Mouse (Mus musculus) heart, adult 2 months (tissue): ENCODE data around the gene Fam24a. TPM values are rescaled to one million over a fixed set of nuclear protein-coding genes. Genes with fewer than 3 reads are reported as not detected.

Experiments used
- DNase-seq, 2 experiments: peaks; one replicate each; pipeline ENCODE4 v3.0.0; 2021
- H3K27ac ChIP-seq: fragments of 200-600 bp; 2 replicates; pipeline ENCODE4 v1.8.1; 2022
- H3K27me3 ChIP-seq: fragments of 200-500 bp; 2 replicates; pipeline ENCODE4 v1.6.1; 2012; ENCODE audit warnings: mild to moderate bottlenecking, low read length, inconsistent platforms, mixed read lengths; ENCODE audit not compliant: control insufficient read depth, insufficient read depth
- H3K36me3 ChIP-seq: fragments of 200-500 bp; 2 replicates; pipeline ENCODE4 v1.6.1; 2012; ENCODE audit warnings: low read length, inconsistent platforms; ENCODE audit not compliant: control insufficient read depth, insufficient read depth
- H3K4me1 ChIP-seq: fragments of 200-500 bp; 2 replicates; pipeline ENCODE4 v1.6.1; 2011; ENCODE audit warnings: low read length; ENCODE audit not compliant: control insufficient read depth, insufficient read depth
- H3K4me3 ChIP-seq: fragments of 200-600 bp; 2 replicates; pipeline ENCODE4 v1.8.1; 2022
- H3K79me2 ChIP-seq: fragments of 200-500 bp; replicated peaks from 2 replicates; pipeline ENCODE4 v1.6.1; 2012; ENCODE audit warnings: mild to moderate bottlenecking, inconsistent platforms, low read length, moderate library complexity, mixed read lengths; ENCODE audit not compliant: control insufficient read depth, insufficient read depth
- H3K9ac ChIP-seq: fragments of 200-500 bp; 2 replicates; pipeline ENCODE4 v1.6.1; 2012; ENCODE audit warnings: low read depth, mild to moderate bottlenecking, control low read depth, inconsistent platforms, low read length, mixed read lengths
- CTCF ChIP-seq: fragments of 200-600 bp; IDR thresholded peaks from 2 replicates; pipeline ENCODE4 v1.8.1; 2022; ENCODE audit warnings: antibody characterized with exemption, mild to moderate bottlenecking, moderate library complexity
- EP300 ChIP-seq: fragments of 200-500 bp; IDR thresholded peaks from 2 replicates; pipeline ENCODE4 v1.6.1; 2011; ENCODE audit warnings: low read depth, low read length, control low read depth; ENCODE audit not compliant: insufficient read depth
- POLR2A ChIP-seq: fragments of 200-500 bp; IDR thresholded peaks from 2 replicates; pipeline ENCODE4 v1.6.1; 2011; ENCODE audit warnings: mild to moderate bottlenecking, low read depth, low read length, control low read depth; ENCODE audit not compliant: insufficient read depth
- WGBS: fragments of 180-500 bp; shearing (Covaris S2); methylation state at CpG from one replicate; pipeline ENCODE4 v1.1.7; 2018; 5-methylcytosine and 5-hydroxymethylcytosine counted together
- intact Hi-C: fragments of 180-260 bp; cut with DNase I; formaldehyde crosslinking; loops from one replicate; pipeline ENCODE4 v1.15.1; 2025
- long read RNA-seq: library from polyadenylated mRNA; stranded (forward); transcript quantifications from one replicate; pipeline ENCODE4 v2.0.0, GENCODE M21; 2021
- polyA plus RNA-seq: library from polyadenylated mRNA; depleted of rRNA; stranded (reverse); fragments of >200 nt; gene quantifications from 2 replicates; pipeline ENCODE4 v1.2.3, GENCODE M21; 2012; rRNA removed
- total RNA-seq, 2 experiments: library from RNA; stranded (reverse); gene quantifications; 2 replicates each; pipeline ENCODE4 v1.2.3; 2021

The Fam24a gene
- not detected for total RNA-seq
- polyA plus RNA-seq = not detected in 2 replicates
- long read RNA-seq = 0 reads

GRCm38 (mm10) chr7:131333564-131333963 lies at the start of gene Fam24a:
Gene Fam24a (plus strand): TSS chr7:131333864.
- Histone ChIP-seq H3K36me3 (no peaks in the 10 kb centered on the region), H3K4me1 (no peaks in the 10 kb centered on the region), H3K27me3 (no peaks in the 10 kb centered on the region), H3K79me2 (no peaks in the 10 kb centered on the region), H3K27ac (no peak within 1 kb of the TSS), H3K4me3 (no peak within 1 kb of the TSS), H3K9ac (no peak within 1 kb of the TSS)
- intact Hi-C loops = no loop called here
- WGBS = 56% methylated on average over 1 of the region's 1 CpGs
- no peak for DNase-seq
- no peak for TF ChIP-seq POLR2A
- no peak for TF ChIP-seq EP300
- no peak for TF ChIP-seq CTCF

- H3K36me3 ChIP-seq = no peaks in the 10 kb centered on the region
- 70% methylated on average over 8 of the region's 8 CpGs for WGBS
- no peak overlapping the region for H3K4me3 ChIP-seq
- no peak overlapping the region for H3K9ac ChIP-seq
- no peaks in the 10 kb centered on the region for H3K79me2 ChIP-seq
- intact Hi-C loops = no loop called here
- H3K27me3 ChIP-seq = no peaks in the 10 kb centered on the region
- no peak overlapping the region for H3K27ac ChIP-seq
- peak; percentile 13; the same call in 1 of the 2 replicates for TF ChIP-seq CTCF
- TF ChIP-seq EP300 = no peak
- DNase-seq = no peak
- no peaks in the 10 kb centered on the region for H3K4me1 ChIP-seq
Measured at GRCm38 (mm10) chr7:131297151-131297550, 36.5 kb upstream of the Fam24a start.

GRCm38 (mm10) chr7:131303340-131303739 lies 30.3 kb upstream of the Fam24a start:
- Histone ChIP-seq H3K79me2 (no peaks in the 10 kb centered on the region), H3K4me3 (no peak overlapping the region), H3K36me3 (no peaks in the 10 kb centered on the region), H3K9ac (no peak overlapping the region), H3K27me3 (no peaks in the 10 kb centered on the region), H3K4me1 (no peaks in the 10 kb centered on the region), H3K27ac (no peak overlapping the region)
- intact Hi-C loops = no loop called here
- 78% methylated on average over 8 of the region's 8 CpGs for WGBS
- DNase-seq = no peak
- TF ChIP-seq EP300 (no peak), CTCF (no peak), POLR2A (no peak)

GRCm38 (mm10) chr7:131306733-131307132 lies 26.9 kb upstream of the Fam24a start:
- Histone ChIP-seq H3K36me3 (no peaks in the 10 kb centered on the region), H3K4me3 (no peak overlapping the region), H3K27me3 (no peaks in the 10 kb centered on the region), H3K79me2 (no peaks in the 10 kb centered on the region), H3K4me1 (no peaks in the 10 kb centered on the region), H3K27ac (no peak overlapping the region), H3K9ac (no peak overlapping the region)
- TF ChIP-seq CTCF = no peak
- no peak for TF ChIP-seq POLR2A
- no peak for TF ChIP-seq EP300
- 71% methylated on average over 5 of the region's 5 CpGs for whole genome bisulfite sequencing
- DNase-seq = no peak
- intact Hi-C loops = no loop called here

GRCm38 (mm10) chr7:131314493-131314892 lies 19.2 kb upstream of the Fam24a start:
- Histone ChIP-seq H3K4me3 (no peak overlapping the region), H3K79me2 (no peaks in the 10 kb centered on the region), H3K4me1 (no peaks in the 10 kb centered on the region), H3K36me3 (no peaks in the 10 kb centered on the region), H3K27me3 (no peaks in the 10 kb centered on the region), H3K27ac (no peak overlapping the region), H3K9ac (no peak overlapping the region)
- intact Hi-C loops = no loop called here
- DNase-seq = no peak
- WGBS = 78% methylated on average over 7 of the region's 7 CpGs
- no peak for TF ChIP-seq EP300
- no peak for TF ChIP-seq POLR2A
- TF ChIP-seq CTCF = no peak

GRCm38 (mm10) chr7:131317587-131317986 lies 16.1 kb upstream of the Fam24a start:
- Histone ChIP-seq H3K79me2 (no peaks in the 10 kb centered on the region), H3K9ac (no peak overlapping the region), H3K4me3 (no peak overlapping the region), H3K4me1 (no peaks in the 10 kb centered on the region), H3K27ac (no peak overlapping the region), H3K27me3 (no peaks in the 10 kb centered on the region), H3K36me3 (no peaks in the 10 kb centered on the region)
- no peak for DNase-seq
- TF ChIP-seq CTCF (no peak), EP300 (no peak), POLR2A (no peak)
- 60% methylated on average over 12 of the region's 12 CpGs for WGBS
- intact Hi-C loops = no loop called here
